Mouse (Mus musculus): ENCODE results near the gene Cd82. TPM values are rescaled to one million over a fixed set of nuclear protein-coding genes. Genes with fewer than 3 reads are reported as not detected.

Gene Cd82
- polyA plus RNA-seq, 1 experiment from 2014 or later: 93.5 TPM

- Histone ChIP-seq H3K4me3 (ENCODE audit: low read depth, low read length) (no peak overlapping the region), H3K9ac (ENCODE audit: low read length) (no peak overlapping the region), H3K36me3 (ENCODE audit: control insufficient read depth, insufficient read depth, low read length) (no peaks in the 10 kb centered on the region), H3K4me1 (replicated peaks; ENCODE audit: control insufficient read depth, insufficient read depth) (peaks cover 17% of the 10 kb centered on the region), H3K27ac (replicated peaks) (peak overlapping the region; percentile 78; the same call in 1 of the 2 replicates), H3K4me2 (replicated peaks; ENCODE audit: low read depth) (no peak overlapping the region), H3K27me3 (ENCODE audit: control insufficient read depth, insufficient read depth, low read length) (no peaks in the 10 kb centered on the region), H3K9me3 (ENCODE audit: control insufficient read depth, low read length) (no peaks in the 10 kb centered on the region)
- WGBS: 54% methylated on average over 6 of the region's 6 CpGs
- DNase-seq (ENCODE audit: low spot score) (no peak), ATAC-seq (ENCODE audit: low FRiP score, low TSS enrichment) (no peak)
- TF ChIP-seq EP300 (optimal IDR thresholded peaks at IDR 0.05): no peak
- no peak for TF ChIP-seq CTCF (IDR thresholded peaks at IDR 0.05; ENCODE audit: low read depth)
These were observed 5.4 kb downstream of the Cd82 start for GRCm38 (mm10) chr2:93457426-93458130.

GRCm38 (mm10) chr2:93456140-93456539, 6.8 kb downstream of the Cd82 start:
- ATAC-seq (ENCODE audit: low FRiP score, low TSS enrichment): no peak
- Histone ChIP-seq H3K9me3 (ENCODE audit: control insufficient read depth, low read length) (no peaks in the 10 kb centered on the region), H3K4me2 (replicated peaks; ENCODE audit: low read depth) (no peak overlapping the region), H3K4me1 (replicated peaks; ENCODE audit: control insufficient read depth, insufficient read depth) (peaks cover 18% of the 10 kb centered on the region), H3K27ac (replicated peaks) (peak overlapping the region; percentile 45; the same call in 1 of the 2 replicates), H3K36me3 (ENCODE audit: control insufficient read depth, insufficient read depth, low read length) (no peaks in the 10 kb centered on the region), H3K27me3 (ENCODE audit: control insufficient read depth, insufficient read depth, low read length) (no peaks in the 10 kb centered on the region), H3K4me3 (ENCODE audit: low read depth, low read length) (no peak overlapping the region), H3K9ac (ENCODE audit: low read length) (no peak overlapping the region)
- TF ChIP-seq EP300 (optimal IDR thresholded peaks at IDR 0.05) (no peak), CTCF (IDR thresholded peaks at IDR 0.05; ENCODE audit: low read depth) (no peak)
- 54% methylated on average over 3 of the region's 3 CpGs for WGBS
- no peak for DNase-seq (ENCODE audit: low spot score)

GRCm38 (mm10) chr2:93454817-93455591, 7.9 kb downstream of the Cd82 start:
- Histone ChIP-seq H3K27me3 (ENCODE audit: control insufficient read depth, insufficient read depth, low read length) (no peaks in the 10 kb centered on the region), H3K4me3 (ENCODE audit: low read depth, low read length) (no peak overlapping the region), H3K36me3 (ENCODE audit: control insufficient read depth, insufficient read depth, low read length) (no peaks in the 10 kb centered on the region), H3K9me3 (ENCODE audit: control insufficient read depth, low read length) (no peaks in the 10 kb centered on the region), H3K9ac (ENCODE audit: low read length) (no peak overlapping the region), H3K4me2 (replicated peaks; ENCODE audit: low read depth) (no peak overlapping the region), H3K4me1 (replicated peaks; ENCODE audit: control insufficient read depth, insufficient read depth) (peaks cover 20% of the 10 kb centered on the region), H3K27ac (replicated peaks) (peak overlapping the region; percentile 75)
- 55% methylated on average over 3 of the region's 3 CpGs for WGBS
- DNase-seq (ENCODE audit: low spot score) (peak; percentile 75), ATAC-seq (ENCODE audit: low FRiP score, low TSS enrichment) (peak; percentile 55)
- TF ChIP-seq EP300 (optimal IDR thresholded peaks at IDR 0.05): no peak
- TF ChIP-seq CTCF (IDR thresholded peaks at IDR 0.05; ENCODE audit: low read depth): no peak

GRCm38 (mm10) chr2:93454334-93454733, 8.6 kb downstream of the Cd82 start:
- Histone ChIP-seq H3K27ac (replicated peaks) (peak overlapping the region; percentile 75), H3K27me3 (ENCODE audit: control insufficient read depth, insufficient read depth, low read length) (no peaks in the 10 kb centered on the region), H3K4me2 (replicated peaks; ENCODE audit: low read depth) (no peak overlapping the region), H3K4me1 (replicated peaks; ENCODE audit: control insufficient read depth, insufficient read depth) (peaks cover 20% of the 10 kb centered on the region), H3K4me3 (ENCODE audit: low read depth, low read length) (no peak overlapping the region), H3K9me3 (ENCODE audit: control insufficient read depth, low read length) (no peaks in the 10 kb centered on the region), H3K36me3 (ENCODE audit: control insufficient read depth, insufficient read depth, low read length) (no peaks in the 10 kb centered on the region), H3K9ac (ENCODE audit: low read length) (no peak overlapping the region)
- DNase-seq (ENCODE audit: low spot score) (peak; percentile 56), ATAC-seq (ENCODE audit: low FRiP score, low TSS enrichment) (peak; percentile 33)
- TF ChIP-seq EP300 (optimal IDR thresholded peaks at IDR 0.05): no peak
- TF ChIP-seq CTCF (IDR thresholded peaks at IDR 0.05; ENCODE audit: low read depth): no peak
- WGBS: 31% methylated on average over 10 of the region's 10 CpGs

GRCm38 (mm10) chr2:93453046-93453445, 9.9 kb downstream of the Cd82 start:
- peaks cover 15% of the 10 kb centered on the region for H3K4me1 ChIP-seq (replicated peaks; ENCODE audit: control insufficient read depth, insufficient read depth)
- WGBS: 78% methylated on average over 4 of the region's 4 CpGs

GRCm38 (mm10) chr2:93452506-93452905, 10.4 kb downstream of the Cd82 start:
- no peak overlapping the region for H3K27ac ChIP-seq (replicated peaks)
- TF ChIP-seq EP300 (optimal IDR thresholded peaks at IDR 0.05): no peak
- TF ChIP-seq CTCF (IDR thresholded peaks at IDR 0.05; ENCODE audit: low read depth): no peak
- H3K36me3 ChIP-seq (ENCODE audit: control insufficient read depth, insufficient read depth, low read length): no peaks in the 10 kb centered on the region
- H3K9me3 ChIP-seq (ENCODE audit: control insufficient read depth, low read length): no peaks in the 10 kb centered on the region
- no peak for DNase-seq (ENCODE audit: low spot score)
- no peak overlapping the region for H3K9ac ChIP-seq (ENCODE audit: low read length)
- no peak for ATAC-seq (ENCODE audit: low FRiP score, low TSS enrichment)
- H3K4me1 ChIP-seq (replicated peaks; ENCODE audit: control insufficient read depth, insufficient read depth): peaks cover 13% of the 10 kb centered on the region
- H3K4me2 ChIP-seq (replicated peaks; ENCODE audit: low read depth): no peak overlapping the region
- 82% methylated on average over 4 of the region's 4 CpGs for WGBS
- no peaks in the 10 kb centered on the region for H3K27me3 ChIP-seq (ENCODE audit: control insufficient read depth, insufficient read depth, low read length)
- H3K4me3 ChIP-seq (ENCODE audit: low read depth, low read length): no peak overlapping the region

More at GRCm38 (mm10) chr2:93453046-93453445, 9.9 kb downstream of the Cd82 start:
- Histone ChIP-seq H3K4me2 (replicated peaks; ENCODE audit: low read depth) (no peak overlapping the region), H3K27ac (replicated peaks) (no peak overlapping the region), H3K36me3 (ENCODE audit: control insufficient read depth, insufficient read depth, low read length) (no peaks in the 10 kb centered on the region), H3K4me3 (ENCODE audit: low read depth, low read length) (no peak overlapping the region), H3K9ac (ENCODE audit: low read length) (no peak overlapping the region), H3K27me3 (ENCODE audit: control insufficient read depth, insufficient read depth, low read length) (no peaks in the 10 kb centered on the region), H3K9me3 (ENCODE audit: control insufficient read depth, low read length) (no peaks in the 10 kb centered on the region)
- no peak for ATAC-seq (ENCODE audit: low FRiP score, low TSS enrichment)
- DNase-seq (ENCODE audit: low spot score): no peak
- TF ChIP-seq EP300 (optimal IDR thresholded peaks at IDR 0.05): no peak
